Mouse (Mus musculus) kidney, embryonic 16.5 days (tissue): ENCODE results near the gene Ankrd63. TPM values are rescaled to one million over a fixed set of nuclear protein-coding genes. Genes with fewer than 3 reads are reported as not detected.

ENCODE experiments used
- ATAC-seq: fragments of 200-750 bp; cut with Nextera tagmentation; 2 replicates; pipeline ENCODE4 v1.8.0; 2017; ENCODE audit warnings: moderate TSS enrichment; ENCODE audit not compliant: low FRiP score, low TSS enrichment
- H3K27ac ChIP-seq: fragments of 300-500 bp; sonication (generic); 2 replicates; pipeline ENCODE4 v1.5.1; 2014; ENCODE audit warnings: low read length
- H3K27me3 ChIP-seq: fragments of 300-500 bp; sonication (generic); 2 replicates; pipeline ENCODE4 v1.6.1; 2014; ENCODE audit warnings: low read length, control low read depth, mixed read lengths; ENCODE audit not compliant: insufficient read depth
- H3K36me3 ChIP-seq: fragments of 300-500 bp; sonication (generic); 2 replicates; pipeline ENCODE4 v1.6.1; 2014; ENCODE audit warnings: low read length, control low read depth, mixed read lengths; ENCODE audit not compliant: insufficient read depth
- H3K4me1 ChIP-seq: fragments of 300-500 bp; sonication (generic); 2 replicates; pipeline ENCODE4 v1.6.1; 2014; ENCODE audit warnings: low read length, control low read depth, mixed read lengths; ENCODE audit not compliant: insufficient read depth
- H3K4me2 ChIP-seq: fragments of 300-500 bp; sonication (generic); replicated peaks from 2 replicates; pipeline ENCODE4 v1.6.1; 2014; ENCODE audit warnings: low read depth, low read length
- H3K4me3 ChIP-seq: fragments of 300-500 bp; sonication (generic); 2 replicates; pipeline ENCODE4 v1.5.1; 2014; ENCODE audit warnings: mild to moderate bottlenecking, low read length
- H3K9ac ChIP-seq: fragments of 300-500 bp; sonication (generic); replicated peaks from 2 replicates; pipeline ENCODE4 v1.6.1; 2014; ENCODE audit warnings: low read length
- H3K9me3 ChIP-seq: fragments of 300-500 bp; sonication (generic); 2 replicates; pipeline ENCODE4 v1.6.1; 2016; ENCODE audit warnings: low read length, control low read depth
- WGBS: fragments of 180-500 bp; shearing (Covaris S2); extraction: QIAGEN DNeasy Blood & Tissue Kit; methylation state at CpG from one replicate; pipeline ENCODE4 v1.1.7; 2014; 5-methylcytosine and 5-hydroxymethylcytosine counted together
- polyA plus RNA-seq: library from polyadenylated mRNA; unstranded; fragments of >200 nt; fragmentation: Nextera tagmentation; extraction: Ambion mirVana; gene quantifications from 2 replicates; pipeline ENCODE4 v1.2.1, GENCODE M21; 2015

Gene Ankrd63
- polyA plus RNA-seq, 1 experiment from 2014 or later = 0.25 TPM

- Histone ChIP-seq H3K9ac (no peak overlapping the region), H3K27ac (no peak overlapping the region), H3K9me3 (no peaks in the 10 kb centered on the region), H3K4me3 (no peak overlapping the region), H3K36me3 (no peaks in the 10 kb centered on the region), H3K4me1 (peaks cover 10% of the 10 kb centered on the region), H3K4me2 (no peak overlapping the region), H3K27me3 (peaks cover 42% of the 10 kb centered on the region)
- ATAC-seq = no peak
- 27% methylated on average over 11 of the region's 11 CpGs for WGBS
Observed at GRCm38 (mm10) chr2:118695677-118696232, 8.0 kb downstream of the Ankrd63 start.

GRCm38 (mm10) chr2:118693370-118693966 lies 10.3 kb downstream of the Ankrd63 start:
- ATAC-seq = no peak
- H3K9me3 ChIP-seq = no peaks in the 10 kb centered on the region
- no peak overlapping the region for H3K9ac ChIP-seq
- H3K36me3 ChIP-seq = no peaks in the 10 kb centered on the region
- no peak overlapping the region for H3K27ac ChIP-seq
- 71% methylated on average over 19 of the region's 19 CpGs for WGBS
- no peak overlapping the region for H3K4me2 ChIP-seq
- peaks cover 30% of the 10 kb centered on the region for H3K27me3 ChIP-seq
- peaks cover 5% of the 10 kb centered on the region; the same call in 1 of the 2 replicates for H3K4me1 ChIP-seq
- H3K4me3 ChIP-seq = no peak overlapping the region

- Histone ChIP-seq H3K4me2 (no peak overlapping the region), H3K9ac (no peak overlapping the region), H3K27me3 (peaks cover 8% of the 10 kb centered on the region; the same call in 1 of the 2 replicates), H3K36me3 (no peaks in the 10 kb centered on the region), H3K4me1 (no peaks in the 10 kb centered on the region), H3K9me3 (no peaks in the 10 kb centered on the region), H3K4me3 (no peak overlapping the region), H3K27ac (no peak overlapping the region)
- 80% methylated on average over 10 of the region's 10 CpGs for WGBS
- ATAC-seq = no peak
Observed at GRCm38 (mm10) chr2:118689875-118690274, 13.9 kb downstream of the Ankrd63 start.

GRCm38 (mm10) chr2:118687791-118688190 lies 16.0 kb downstream of the Ankrd63 start:
- no peaks in the 10 kb centered on the region for H3K4me1 ChIP-seq
- H3K27ac ChIP-seq = no peak overlapping the region
- no peak overlapping the region for H3K4me2 ChIP-seq
- H3K9me3 ChIP-seq = no peaks in the 10 kb centered on the region
- peaks cover 2% of the 10 kb centered on the region; the same call in 1 of the 2 replicates for H3K27me3 ChIP-seq
- H3K36me3 ChIP-seq = no peaks in the 10 kb centered on the region
- no peak for ATAC-seq
- H3K4me3 ChIP-seq = no peak overlapping the region
- no peak overlapping the region for H3K9ac ChIP-seq
- WGBS = 92% methylated on average over 3 of the region's 3 CpGs

GRCm38 (mm10) chr2:118686693-118687092 lies 17.1 kb downstream of the Ankrd63 start:
- Histone ChIP-seq H3K27me3 (peaks cover 2% of the 10 kb centered on the region; the same call in 1 of the 2 replicates), H3K9ac (no peak overlapping the region), H3K4me1 (no peaks in the 10 kb centered on the region), H3K27ac (no peak overlapping the region), H3K4me3 (no peak overlapping the region), H3K9me3 (no peaks in the 10 kb centered on the region), H3K36me3 (no peaks in the 10 kb centered on the region), H3K4me2 (no peak overlapping the region)
- ATAC-seq = no peak
- 64% methylated on average over 8 of the region's 8 CpGs for WGBS

- H3K9me3 ChIP-seq = no peaks in the 10 kb centered on the region
- no peaks in the 10 kb centered on the region for H3K36me3 ChIP-seq
- H3K4me1 ChIP-seq = no peaks in the 10 kb centered on the region
- no peak overlapping the region for H3K27ac ChIP-seq
- no peak overlapping the region for H3K4me2 ChIP-seq
- H3K4me3 ChIP-seq = no peak overlapping the region
- H3K9ac ChIP-seq = no peak overlapping the region
- peaks cover 7% of the 10 kb centered on the region; the same call in 1 of the 2 replicates for H3K27me3 ChIP-seq
- ATAC-seq = no peak
- 65% methylated on average over 4 of the region's 4 CpGs for WGBS
Observed at GRCm38 (mm10) chr2:118685088-118685487, 18.7 kb downstream of the Ankrd63 start.

- Histone ChIP-seq H3K27me3 (peaks cover 21% of the 10 kb centered on the region), H3K4me2 (no peak overlapping the region), H3K4me1 (no peaks in the 10 kb centered on the region), H3K27ac (no peak overlapping the region), H3K4me3 (no peak overlapping the region), H3K36me3 (no peaks in the 10 kb centered on the region), H3K9ac (no peak overlapping the region), H3K9me3 (no peaks in the 10 kb centered on the region)
- no peak for ATAC-seq
- 45% methylated on average over 8 of the region's 8 CpGs for WGBS
Observed at GRCm38 (mm10) chr2:118682544-118683260, 21.1 kb downstream of the Ankrd63 start.

- 87% methylated on average over 6 of the region's 6 CpGs for WGBS
- no peak for ATAC-seq
- no peak overlapping the region for H3K4me2 ChIP-seq
- no peaks in the 10 kb centered on the region for H3K9me3 ChIP-seq
- no peak overlapping the region for H3K4me3 ChIP-seq
- no peak overlapping the region for H3K9ac ChIP-seq
- H3K27ac ChIP-seq = no peak overlapping the region
- H3K36me3 ChIP-seq = no peaks in the 10 kb centered on the region
- peaks cover 6% of the 10 kb centered on the region for H3K4me1 ChIP-seq
- peaks cover 39% of the 10 kb centered on the region for H3K27me3 ChIP-seq
Observed at GRCm38 (mm10) chr2:118680926-118681325, 22.8 kb downstream of the Ankrd63 start.

- H3K9ac ChIP-seq = no peak overlapping the region
- no peak overlapping the region for H3K27ac ChIP-seq
- peaks cover 51% of the 10 kb centered on the region for H3K27me3 ChIP-seq
- WGBS = 73% methylated on average over 3 of the region's 3 CpGs
- H3K9me3 ChIP-seq = no peaks in the 10 kb centered on the region
- no peak overlapping the region for H3K4me3 ChIP-seq
- H3K36me3 ChIP-seq = no peaks in the 10 kb centered on the region
- H3K4me2 ChIP-seq = no peak overlapping the region
- no peak for ATAC-seq
- H3K4me1 ChIP-seq = peaks cover 6% of the 10 kb centered on the region
Observed at GRCm38 (mm10) chr2:118679577-118679976, 24.2 kb downstream of the Ankrd63 start.

- 17% methylated on average over 4 of the region's 4 CpGs for WGBS
- Histone ChIP-seq H3K9me3 (no peaks in the 10 kb centered on the region), H3K9ac (no peak overlapping the region; the same call in 1 of the 2 replicates), H3K27me3 (peaks cover 68% of the 10 kb centered on the region), H3K27ac (no peak overlapping the region), H3K4me1 (peaks cover 6% of the 10 kb centered on the region), H3K4me2 (peak overlapping the region; percentile 94), H3K36me3 (no peaks in the 10 kb centered on the region), H3K4me3 (peak overlapping the region; percentile 61)
- 0 out of 2 replicates have a peak, but pooled peaks have one; percentile 10 for ATAC-seq
Observed at GRCm38 (mm10) chr2:118677817-118678216, 25.9 kb downstream of the Ankrd63 start.
